Mouse (Mus musculus) embryonic facial prominence, embryonic 15.5 days (tissue): ENCODE data around the gene Gm11011. TPM values are rescaled to one million over a fixed set of nuclear protein-coding genes. Genes with fewer than 3 reads are reported as not detected.
A peak's percentile ranks its signal among the peaks of the same experiment; 100 is the strongest.

ENCODE experiments used
- ATAC-seq: fragments of 200-750 bp; cut with Nextera tagmentation; 2 replicates; pipeline ENCODE4 v1.8.0; 2017; ENCODE audit warnings: low read depth, moderate TSS enrichment; ENCODE audit not compliant: insufficient number of reproducible peaks, low FRiP score, low TSS enrichment
- H3K27ac ChIP-seq: fragments of 300-500 bp; sonication (generic); replicated peaks from 2 replicates; pipeline ENCODE4 v1.5.1; 2015; ENCODE audit warnings: mild to moderate bottlenecking, inconsistent platforms
- H3K27me3 ChIP-seq: fragments of 300-500 bp; sonication (generic); 2 replicates; pipeline ENCODE4 v1.6.1; 2015; ENCODE audit warnings: inconsistent platforms
- H3K36me3 ChIP-seq: fragments of 300-500 bp; sonication (generic); 2 replicates; pipeline ENCODE4 v1.6.1; 2015; ENCODE audit warnings: mild to moderate bottlenecking, inconsistent platforms
- H3K4me1 ChIP-seq: fragments of 300-500 bp; sonication (generic); 2 replicates; pipeline ENCODE4 v1.6.1; 2015; ENCODE audit warnings: inconsistent platforms
- H3K4me2 ChIP-seq: fragments of 300-500 bp; sonication (generic); replicated peaks from 2 replicates; pipeline ENCODE4 v1.6.1; 2015; ENCODE audit warnings: mild to moderate bottlenecking, inconsistent platforms
- H3K4me3 ChIP-seq: fragments of 300-500 bp; sonication (generic); replicated peaks from 2 replicates; pipeline ENCODE4 v1.5.1; 2015; ENCODE audit warnings: mild to moderate bottlenecking, inconsistent platforms
- H3K9ac ChIP-seq: fragments of 300-500 bp; sonication (generic); 2 replicates; pipeline ENCODE4 v1.6.1; 2015; ENCODE audit warnings: inconsistent platforms
- H3K9me3 ChIP-seq: fragments of 300-500 bp; sonication (generic); replicated peaks from 2 replicates; pipeline ENCODE4 v1.6.1; 2016; ENCODE audit warnings: inconsistent platforms
- WGBS: fragments of 180-500 bp; shearing (Covaris S2); methylation state at CpG from one replicate; pipeline ENCODE4 v1.1.7; 2015; 5-methylcytosine and 5-hydroxymethylcytosine counted together
- polyA plus RNA-seq: library from polyadenylated mRNA; unstranded; fragments of >200 nt; fragmentation: Nextera tagmentation; extraction: Ambion mirVana; gene quantifications from 2 replicates; pipeline ENCODE4 v1.2.1, GENCODE M21; 2015

Gm11011 gene
- polyA plus RNA-seq, 1 experiment from 2014 or later: not detected

DNA sequence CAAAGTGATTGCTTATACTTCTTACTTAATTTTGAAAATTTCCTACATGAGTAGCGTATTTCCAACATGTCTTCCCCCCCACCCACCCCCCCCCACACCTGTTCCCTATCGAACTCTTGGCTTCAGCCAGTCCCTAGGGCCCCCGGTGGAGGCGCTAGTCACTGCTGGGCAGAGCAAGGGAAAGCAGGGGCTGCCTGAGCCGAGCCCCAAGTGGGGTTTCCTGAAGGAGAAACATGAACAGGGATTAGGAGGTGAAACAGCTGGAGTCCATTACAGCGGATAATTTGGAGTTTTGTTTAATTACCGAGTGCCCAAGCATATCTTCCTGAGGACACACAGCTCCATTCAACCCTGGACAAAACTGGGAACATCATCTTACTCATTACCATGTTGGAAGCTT is 24.0 kb upstream of the Gm11011 start:
- Histone ChIP-seq H3K9ac (no peak overlapping the region), H3K4me3 (no peak overlapping the region), H3K36me3 (no peaks in the 10 kb centered on the region), H3K27me3 (no peaks in the 10 kb centered on the region), H3K4me1 (peaks cover 17% of the 10 kb centered on the region; the same call in 1 of the 2 replicates), H3K9me3 (no peaks in the 10 kb centered on the region), H3K27ac (no peak overlapping the region), H3K4me2 (no peak overlapping the region)
- ATAC-seq: peak; percentile 76; the same call in 1 of the 2 replicates
- WGBS: 15% methylated on average over 7 of the region's 7 CpGs

DNA sequence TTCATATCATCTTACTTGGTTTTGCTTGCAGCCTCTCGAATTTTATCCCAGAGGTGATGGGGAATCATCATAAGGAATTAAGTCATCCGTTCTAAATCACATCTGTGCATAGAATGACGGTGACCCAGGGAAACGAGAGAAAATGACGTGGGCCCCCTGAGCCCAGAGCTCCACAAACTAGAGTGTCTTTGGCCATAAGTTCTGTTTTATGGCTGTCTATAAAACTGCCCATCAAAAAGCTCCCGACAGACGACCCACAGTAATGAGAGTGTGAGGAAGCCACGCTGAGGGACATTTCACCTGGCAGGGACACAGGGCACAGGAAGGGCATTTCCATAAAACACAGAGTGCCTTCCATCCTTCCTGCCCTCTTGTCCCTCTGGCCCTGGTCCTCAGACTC is 23.3 kb upstream of the Gm11011 start:
- Histone ChIP-seq H3K36me3 (no peaks in the 10 kb centered on the region), H3K9ac (no peak overlapping the region), H3K9me3 (no peaks in the 10 kb centered on the region), H3K4me3 (no peak overlapping the region), H3K27ac (no peak overlapping the region), H3K4me1 (peaks cover 17% of the 10 kb centered on the region; the same call in 1 of the 2 replicates), H3K4me2 (no peak overlapping the region), H3K27me3 (no peaks in the 10 kb centered on the region)
- WGBS: 65% methylated on average over 8 of the region's 8 CpGs
- ATAC-seq: no peak

DNA sequence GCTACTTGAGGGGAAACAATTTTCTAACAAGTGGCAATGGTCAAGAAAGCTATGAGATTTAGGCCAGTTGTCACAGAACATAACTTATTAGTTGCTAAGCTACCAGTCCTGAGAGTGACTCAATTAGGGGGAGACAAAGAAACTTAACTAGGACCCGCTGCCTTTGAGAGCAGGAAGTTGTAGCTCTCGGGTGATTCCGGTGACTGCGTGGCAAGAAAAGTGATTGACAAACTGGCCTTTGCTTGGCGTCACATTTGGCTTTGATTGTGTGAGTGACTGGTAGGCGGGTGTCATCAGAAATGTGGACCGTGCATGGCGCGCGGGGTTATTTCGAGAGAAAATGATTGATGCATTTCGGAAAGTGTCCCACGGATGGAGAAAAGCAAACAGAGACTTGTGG is 22.4 kb upstream of the Gm11011 start:
- Histone ChIP-seq H3K36me3 (no peaks in the 10 kb centered on the region), H3K4me3 (no peak overlapping the region), H3K4me2 (no peak overlapping the region), H3K27ac (no peak overlapping the region), H3K9ac (no peak overlapping the region), H3K4me1 (peaks cover 17% of the 10 kb centered on the region; the same call in 1 of the 2 replicates), H3K9me3 (no peaks in the 10 kb centered on the region), H3K27me3 (no peaks in the 10 kb centered on the region)
- 36% methylated on average over 13 of the region's 13 CpGs for WGBS
- no peak for ATAC-seq

DNA sequence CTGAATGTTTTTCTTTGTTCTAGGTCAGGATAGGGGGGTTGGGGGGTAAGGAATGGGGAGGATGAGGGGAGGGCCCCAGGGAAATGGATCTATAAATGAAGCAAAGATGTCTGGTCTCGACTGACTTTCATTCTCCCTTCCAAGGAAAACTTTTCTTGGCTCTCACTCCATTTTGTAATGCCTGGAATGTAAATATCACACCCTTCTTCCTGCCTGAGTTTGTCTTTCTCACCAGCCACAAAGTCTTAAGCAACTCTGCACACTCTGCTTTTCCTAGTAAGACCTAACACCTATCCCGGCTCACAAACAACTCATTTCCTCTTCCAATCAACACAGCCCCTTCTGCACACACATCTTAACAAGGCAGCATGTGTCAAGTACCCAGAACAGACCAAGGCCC is 20.2 kb upstream of the Gm11011 start:
- H3K4me3 ChIP-seq: no peak overlapping the region
- no peak for ATAC-seq
- no peak overlapping the region for H3K4me2 ChIP-seq
- no peaks in the 10 kb centered on the region for H3K9me3 ChIP-seq
- H3K27me3 ChIP-seq: no peaks in the 10 kb centered on the region
- H3K27ac ChIP-seq: no peak overlapping the region
- no peak overlapping the region for H3K9ac ChIP-seq
- no peaks in the 10 kb centered on the region for H3K36me3 ChIP-seq
- H3K4me1 ChIP-seq: peaks cover 17% of the 10 kb centered on the region; the same call in 1 of the 2 replicates
- whole genome bisulfite sequencing: 14% methylated on average over 2 of the region's 2 CpGs

DNA sequence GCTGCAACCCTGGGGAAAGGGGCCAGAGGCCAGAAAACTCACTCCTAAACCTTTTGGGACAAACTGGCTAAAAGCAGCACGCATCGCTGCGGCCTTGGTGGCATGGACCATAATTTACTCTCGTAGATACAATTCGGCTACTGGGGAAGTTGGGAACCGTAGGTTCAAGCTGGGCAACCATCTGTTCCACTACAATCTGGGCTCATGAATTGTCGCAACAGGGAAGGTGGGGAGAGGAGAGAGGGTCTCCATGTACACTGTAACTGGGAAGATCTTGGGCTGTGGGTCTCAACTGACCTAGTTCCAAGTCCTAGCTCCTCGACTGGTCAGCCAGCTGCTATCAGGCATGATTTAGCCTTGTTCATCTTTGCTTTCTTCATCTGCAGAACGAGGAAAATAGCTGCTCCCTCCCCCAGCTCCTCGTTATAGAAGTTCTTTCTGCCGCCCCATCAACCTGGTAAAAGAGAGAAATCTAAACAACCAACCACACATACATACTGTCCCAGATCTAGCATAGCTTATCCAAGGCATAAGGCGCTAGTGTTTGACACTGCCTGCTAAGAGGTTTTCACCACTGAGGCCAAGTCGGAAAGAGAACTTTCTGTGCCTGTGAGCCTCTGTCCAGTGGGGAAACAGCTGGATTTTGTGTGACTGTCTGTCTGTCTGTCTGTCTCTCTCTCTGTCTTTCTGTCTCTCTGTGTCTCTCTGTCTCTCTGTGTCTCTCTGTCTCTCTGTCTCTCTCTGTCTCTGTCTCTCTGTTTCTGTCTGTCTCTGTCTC is 19.5 kb upstream of the Gm11011 start:
- WGBS: 79% methylated on average over 13 of the region's 13 CpGs
- H3K9me3 ChIP-seq: no peaks in the 10 kb centered on the region
- H3K27ac ChIP-seq: no peak overlapping the region
- H3K4me1 ChIP-seq: peaks cover 15% of the 10 kb centered on the region; the same call in 1 of the 2 replicates
- H3K36me3 ChIP-seq: no peaks in the 10 kb centered on the region
- no peak overlapping the region for H3K4me3 ChIP-seq
- no peak for ATAC-seq
- H3K4me2 ChIP-seq: no peak overlapping the region
- no peak overlapping the region for H3K9ac ChIP-seq
- H3K27me3 ChIP-seq: no peaks in the 10 kb centered on the region

DNA sequence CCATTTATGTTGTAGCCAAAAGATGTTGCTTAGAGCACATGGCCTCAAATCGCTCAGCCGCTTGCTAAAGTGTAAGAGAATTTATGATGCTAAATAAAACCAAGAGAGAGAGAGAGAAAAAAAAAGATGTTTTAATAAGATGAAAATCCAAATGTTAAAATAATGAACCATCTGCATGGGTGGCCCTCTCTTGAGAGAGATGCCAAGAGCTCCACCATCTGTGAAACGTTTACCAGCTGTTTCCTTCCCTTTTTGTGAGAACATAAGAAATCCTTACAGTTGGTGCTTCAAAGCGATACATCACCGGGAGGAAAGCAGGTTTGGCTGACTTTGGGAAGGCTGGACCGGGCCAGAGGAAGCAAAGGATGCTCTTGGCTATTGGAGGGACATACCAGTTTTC is 12.6 kb upstream of the Gm11011 start:
- WGBS: 44% methylated on average over 6 of the region's 6 CpGs
- H3K4me2 ChIP-seq: no peak overlapping the region
- H3K4me3 ChIP-seq: no peak overlapping the region
- H3K9ac ChIP-seq: no peak overlapping the region
- H3K36me3 ChIP-seq: no peaks in the 10 kb centered on the region
- H3K9me3 ChIP-seq: no peaks in the 10 kb centered on the region
- H3K27me3 ChIP-seq: no peaks in the 10 kb centered on the region
- H3K27ac ChIP-seq: no peak overlapping the region
- no peak for ATAC-seq
- peaks cover 10% of the 10 kb centered on the region; the same call in 1 of the 2 replicates for H3K4me1 ChIP-seq

DNA sequence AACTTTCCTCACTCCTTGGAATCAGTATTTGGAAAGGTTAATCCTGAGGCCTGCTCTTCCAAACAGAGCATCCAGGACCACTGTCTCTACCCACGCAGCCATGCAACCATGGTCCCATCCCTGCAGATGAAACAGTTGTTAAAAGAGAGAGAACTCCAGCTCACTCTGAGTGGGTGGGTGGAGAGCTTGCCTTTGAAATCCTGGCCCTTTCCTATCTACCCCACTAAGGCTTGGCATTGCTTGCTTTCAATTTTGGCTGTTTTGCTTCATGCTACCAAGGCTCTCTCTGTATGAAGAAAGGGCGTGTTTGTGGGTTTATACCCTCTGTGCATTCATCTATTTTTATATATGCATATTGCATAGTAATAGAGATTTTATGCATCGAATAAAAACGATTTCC is 12.0 kb upstream of the Gm11011 start:
- Histone ChIP-seq H3K9me3 (no peaks in the 10 kb centered on the region), H3K27ac (no peak overlapping the region), H3K4me3 (no peak overlapping the region), H3K36me3 (no peaks in the 10 kb centered on the region), H3K4me2 (no peak overlapping the region), H3K9ac (no peak overlapping the region; the same call in 1 of the 2 replicates), H3K4me1 (peaks cover 10% of the 10 kb centered on the region; the same call in 1 of the 2 replicates), H3K27me3 (no peaks in the 10 kb centered on the region)
- no peak for ATAC-seq
- 52% methylated on average over 4 of the region's 4 CpGs for WGBS

DNA sequence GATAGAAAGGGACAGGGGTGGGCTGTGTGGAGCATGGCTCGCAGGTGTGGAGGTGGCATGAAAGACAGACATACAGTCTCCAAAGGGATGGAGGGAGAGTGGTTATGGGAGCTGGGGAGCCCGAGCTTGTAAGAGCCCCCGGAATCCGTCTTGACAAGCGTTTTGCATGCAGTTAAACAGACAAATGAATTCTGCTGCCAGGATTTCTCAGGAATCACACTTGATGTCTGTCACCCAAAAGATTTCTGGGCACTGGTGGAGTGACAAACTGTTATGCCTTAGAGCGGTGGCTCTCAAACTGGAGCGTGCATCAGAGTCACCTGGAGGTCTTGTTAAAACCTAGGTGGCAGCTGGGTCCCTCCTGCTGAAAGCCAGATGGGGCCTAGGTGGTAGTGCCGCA is 10.4 kb upstream of the Gm11011 start:
- Histone ChIP-seq H3K4me3 (no peak overlapping the region), H3K4me2 (no peak overlapping the region), H3K9me3 (no peaks in the 10 kb centered on the region), H3K27ac (no peak overlapping the region), H3K27me3 (no peaks in the 10 kb centered on the region), H3K36me3 (no peaks in the 10 kb centered on the region), H3K9ac (no peak overlapping the region), H3K4me1 (peaks cover 10% of the 10 kb centered on the region; the same call in 1 of the 2 replicates)
- ATAC-seq: no peak
- 74% methylated on average over 8 of the region's 8 CpGs for WGBS

DNA sequence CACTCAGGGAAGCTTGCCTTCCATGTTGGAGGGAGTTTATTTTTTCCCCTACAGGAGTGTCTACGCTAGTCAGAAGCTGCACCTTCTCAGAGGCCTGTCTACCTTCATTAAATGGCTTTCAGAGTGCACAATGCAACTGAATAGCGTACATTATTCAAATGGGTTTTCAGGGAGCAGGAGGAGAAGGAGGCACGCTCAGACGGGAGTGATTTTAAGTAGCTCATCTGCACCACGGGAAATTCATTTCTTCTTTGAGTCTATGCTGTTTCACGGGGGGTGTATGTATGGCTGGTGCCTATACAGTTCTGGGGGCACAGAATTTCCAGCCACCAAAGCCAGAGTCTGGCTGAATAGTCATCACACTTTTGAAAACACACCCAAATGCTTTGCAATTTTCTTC is 9.8 kb upstream of the Gm11011 start:
- ATAC-seq: no peak
- WGBS: 73% methylated on average over 6 of the region's 6 CpGs
- no peak overlapping the region for H3K9ac ChIP-seq
- H3K4me2 ChIP-seq: no peak overlapping the region
- H3K27ac ChIP-seq: no peak overlapping the region
- H3K36me3 ChIP-seq: no peaks in the 10 kb centered on the region
- peaks cover 10% of the 10 kb centered on the region; the same call in 1 of the 2 replicates for H3K4me1 ChIP-seq
- H3K4me3 ChIP-seq: no peak overlapping the region
- H3K9me3 ChIP-seq: no peaks in the 10 kb centered on the region
- no peaks in the 10 kb centered on the region for H3K27me3 ChIP-seq

DNA sequence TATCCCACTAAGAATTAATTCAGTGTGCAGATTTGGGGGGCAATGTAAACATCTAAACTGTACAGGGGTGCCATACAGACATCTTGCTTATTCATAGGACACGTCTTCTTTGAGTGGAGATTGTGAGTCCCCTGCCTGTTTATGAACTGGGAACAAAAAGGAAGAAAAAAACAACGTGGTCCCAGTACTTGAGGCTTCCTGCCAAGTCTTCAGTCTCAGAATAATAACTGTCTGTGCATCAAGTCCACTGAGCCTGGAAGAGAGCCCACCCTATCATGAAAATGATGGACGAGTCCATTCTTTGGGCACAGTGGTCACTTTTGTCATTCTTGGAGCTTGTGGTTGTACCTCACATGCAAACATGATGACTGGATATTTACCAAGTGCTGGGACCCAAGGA is 6.2 kb upstream of the Gm11011 start:
- no peaks in the 10 kb centered on the region for H3K27me3 ChIP-seq
- H3K4me1 ChIP-seq: no peaks in the 10 kb centered on the region
- no peaks in the 10 kb centered on the region for H3K36me3 ChIP-seq
- ATAC-seq: no peak
- H3K9ac ChIP-seq: no peak overlapping the region
- H3K4me3 ChIP-seq: no peak overlapping the region
- no peak overlapping the region for H3K27ac ChIP-seq
- no peaks in the 10 kb centered on the region for H3K9me3 ChIP-seq
- whole genome bisulfite sequencing: 77% methylated on average over 3 of the region's 3 CpGs
- no peak overlapping the region for H3K4me2 ChIP-seq

DNA sequence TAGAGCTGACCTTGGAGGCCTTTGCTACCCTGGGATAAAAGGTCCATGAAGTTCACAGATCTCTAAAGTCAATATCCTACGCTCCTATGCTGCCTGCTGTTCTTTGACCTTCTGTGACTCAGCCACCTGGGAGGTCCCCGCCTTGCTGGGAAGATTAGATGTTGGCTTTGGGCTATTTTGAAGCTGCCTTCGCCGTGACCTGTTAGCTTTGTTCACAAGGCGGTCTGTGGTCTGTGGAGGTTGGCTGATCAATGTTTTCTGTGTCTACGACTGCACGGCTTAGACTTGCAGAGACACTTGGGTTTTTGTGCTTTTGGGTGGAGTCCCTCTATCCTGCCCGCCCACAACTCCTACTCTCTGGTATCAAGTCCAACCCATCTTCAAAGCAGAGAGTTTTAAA is 2.9 kb upstream of the Gm11011 start:
- H3K9me3 ChIP-seq: no peaks in the 10 kb centered on the region
- no peak overlapping the region for H3K9ac ChIP-seq
- H3K27me3 ChIP-seq: no peaks in the 10 kb centered on the region
- no peaks in the 10 kb centered on the region; the same call in 1 of the 2 replicates for H3K4me1 ChIP-seq
- ATAC-seq: no peak; the same call in 1 of the 2 replicates
- no peak overlapping the region for H3K27ac ChIP-seq
- no peak overlapping the region for H3K4me3 ChIP-seq
- H3K4me2 ChIP-seq: no peak overlapping the region
- H3K36me3 ChIP-seq: no peaks in the 10 kb centered on the region
- WGBS: 44% methylated on average over 8 of the region's 8 CpGs

DNA sequence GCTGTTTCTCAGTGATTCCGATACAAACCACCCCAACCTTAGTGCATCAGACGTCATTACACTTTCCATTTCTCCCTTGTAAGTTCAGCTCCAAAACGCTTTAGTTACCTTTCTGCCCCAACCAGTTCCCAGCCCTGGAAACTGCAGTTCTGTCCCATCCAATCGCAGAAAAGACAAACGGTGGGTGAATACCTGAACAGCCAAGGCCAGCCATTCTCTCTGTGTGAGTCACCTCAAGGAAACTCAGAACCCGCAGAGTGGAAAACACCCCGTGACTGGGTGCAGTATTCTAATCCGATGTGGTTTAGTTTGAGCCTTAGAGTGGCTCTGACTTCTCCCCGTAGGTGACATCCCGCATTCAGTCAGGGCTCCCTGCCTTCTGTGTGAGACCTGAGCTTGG is 2.2 kb upstream of the Gm11011 start:
- Histone ChIP-seq H3K27me3 (no peaks in the 10 kb centered on the region), H3K9ac (no peak overlapping the region), H3K4me3 (no peak overlapping the region), H3K4me2 (no peak overlapping the region), H3K27ac (no peak overlapping the region), H3K4me1 (no peaks in the 10 kb centered on the region; the same call in 1 of the 2 replicates), H3K36me3 (no peaks in the 10 kb centered on the region), H3K9me3 (no peaks in the 10 kb centered on the region)
- ATAC-seq: no peak
- 76% methylated on average over 10 of the region's 10 CpGs for WGBS
